Mouse (Mus musculus) c-Kit-positive CD71-positive TER-119-positive erythroid progenitor cells, embryonic 14.5 days (primary cell): ENCODE data around the gene Armc7.
"Not testable (repeated sequence)": the region's sequence is repeated elsewhere in the genome, so short reads cannot be mapped to it uniquely, and the experiment has no call there.

Experiments used
- DNase-seq: peaks from one replicate; pipeline ENCODE4 v3.0.0-alpha.2; 2013; ENCODE audit warnings: low spot score

Armc7 gene

DNA sequence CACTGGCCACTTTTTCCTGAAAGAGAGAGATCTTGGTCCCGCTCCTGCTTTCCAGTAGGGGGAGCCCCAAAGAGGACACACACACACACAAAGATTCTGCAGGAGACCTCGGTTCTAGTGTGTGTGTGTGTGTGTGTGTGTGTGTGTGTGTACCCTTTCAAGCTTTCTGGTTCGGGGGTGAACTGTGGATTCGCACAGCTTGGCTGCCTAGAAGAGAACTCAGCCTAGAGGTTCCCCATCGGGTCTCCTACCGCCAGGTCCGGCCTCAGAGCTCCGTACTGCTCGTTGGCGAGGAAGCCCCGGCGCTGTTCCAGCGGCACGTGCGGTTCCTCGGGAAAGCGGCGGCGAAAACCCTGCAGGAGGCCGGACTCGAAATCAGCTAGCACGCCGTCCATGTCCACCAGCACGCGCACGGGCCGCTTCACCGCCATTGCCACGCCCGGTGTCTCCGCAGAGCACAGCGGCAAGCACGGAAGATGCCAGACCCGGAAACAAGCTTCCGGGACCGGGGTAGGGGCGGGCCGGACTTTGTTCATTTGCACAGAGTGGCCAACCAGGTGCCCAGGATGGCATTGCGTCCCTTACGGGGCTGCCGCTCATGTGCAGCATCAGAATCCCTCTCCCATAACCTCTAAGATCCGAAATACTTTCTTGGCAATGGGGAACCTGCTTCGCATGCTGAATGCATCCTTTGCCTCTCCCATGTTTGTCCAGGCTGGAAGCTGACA, 16.1 kb downstream of the Armc7 start, which contains the start of gene Nt5c:
TSS of gene Nt5c (minus strand) at position 507 of the 728 bp plus-strand sequence.
- DNase-seq, result peak; percentile 76

DNA sequence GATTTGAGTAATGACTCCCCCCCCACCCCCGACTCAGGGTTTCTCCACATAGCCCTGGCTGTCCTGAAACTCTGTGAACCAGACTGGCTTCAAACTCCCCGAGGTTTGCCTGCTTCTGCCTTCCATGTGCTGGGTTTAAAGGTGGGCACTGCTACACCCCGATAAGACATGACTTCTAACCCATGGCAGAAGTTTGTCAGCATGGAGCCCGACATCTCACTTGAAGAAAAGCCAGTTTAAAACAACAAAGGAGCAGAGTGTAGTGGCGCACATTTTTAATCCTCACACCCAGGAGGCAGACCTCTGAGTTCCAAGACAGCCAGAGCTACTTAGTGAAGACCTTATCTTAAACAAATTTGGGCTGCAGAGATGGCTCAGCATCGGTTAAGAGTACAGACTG, 16.9 kb downstream of the Armc7 start:
- no peak for DNase-seq

DNA sequence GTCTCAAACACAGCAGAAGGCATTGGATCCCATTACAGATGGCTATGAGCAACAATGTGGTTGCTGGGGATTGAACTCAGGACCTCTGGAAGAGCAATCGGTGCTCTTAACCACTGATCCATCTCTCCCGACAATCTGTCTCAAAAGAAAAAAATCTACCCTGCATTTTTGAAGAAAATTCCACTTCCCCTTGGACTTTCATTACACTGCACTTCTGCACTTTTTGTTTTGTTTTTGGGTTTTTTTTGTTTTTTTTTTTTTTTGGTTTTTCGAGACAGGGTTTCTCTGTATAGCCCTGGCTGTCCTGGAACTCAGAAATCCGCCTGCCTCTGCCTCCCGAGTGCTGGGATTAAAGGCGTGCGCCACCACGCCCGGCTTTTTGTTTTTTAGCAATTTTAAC, 21.1 kb downstream of the Armc7 start:
- not testable (repeated sequence) for DNase-seq

DNA sequence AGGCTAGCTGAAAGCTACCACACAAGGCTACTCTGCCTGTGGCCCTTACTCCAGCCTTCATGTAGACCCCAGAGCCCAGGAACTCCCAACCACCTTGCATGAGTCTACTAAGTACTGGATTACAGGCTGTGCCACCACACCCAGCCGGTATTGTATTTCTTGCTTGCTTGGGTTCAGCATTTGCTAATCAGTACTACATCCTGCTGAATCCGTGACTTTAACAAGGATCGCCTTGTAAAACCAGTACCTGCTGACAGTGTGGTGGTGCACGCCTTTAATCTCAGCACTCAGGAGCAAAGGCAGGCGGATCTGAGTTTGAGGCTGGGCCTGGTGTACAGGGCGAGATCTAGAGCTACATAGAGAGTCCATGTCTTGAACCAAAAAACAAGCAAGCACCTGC, 27.2 kb downstream of the Armc7 start:
- DNase-seq, result no peak

DNA sequence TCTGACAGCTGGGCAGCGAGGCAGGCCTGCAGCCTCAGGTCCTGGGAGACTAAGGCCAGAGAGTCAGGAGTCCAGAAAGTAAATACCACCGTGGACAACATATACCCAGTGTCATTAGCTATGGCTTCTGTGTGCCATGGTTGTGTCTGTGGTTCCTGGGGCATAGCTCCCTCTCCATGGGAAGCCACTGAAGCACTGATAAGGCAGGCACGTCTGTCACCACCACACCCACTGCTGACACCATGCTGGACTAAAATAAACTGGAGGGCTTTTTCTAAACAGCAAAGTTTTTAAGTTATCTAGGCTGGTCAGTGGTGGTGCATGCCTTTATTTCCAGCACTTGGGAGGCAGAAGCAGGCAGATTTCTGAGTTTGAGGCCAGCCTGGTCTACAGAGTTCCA, 31.1 kb downstream of the Armc7 start:
- peak; percentile 61 for DNase-seq

DNA sequence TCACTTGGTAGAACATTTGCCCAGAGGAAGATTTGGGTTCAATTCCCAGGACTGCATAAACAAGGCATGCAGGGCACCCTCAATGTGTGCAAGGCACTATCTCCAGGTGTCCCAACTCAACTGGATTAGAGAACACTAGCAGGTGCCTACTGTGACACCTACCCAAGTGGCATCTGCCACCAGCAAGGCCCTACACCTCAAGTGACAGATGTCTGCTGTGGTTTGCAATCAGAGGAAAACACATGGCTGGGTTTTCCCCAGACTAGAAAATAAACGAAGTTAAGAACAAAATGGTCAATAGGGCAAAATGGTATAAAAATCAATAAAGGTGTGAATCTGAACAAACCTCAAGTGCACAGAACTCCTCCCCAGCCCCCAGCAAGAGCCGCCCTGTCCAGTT, 32.6 kb downstream of the Armc7 start:
- DNase-seq, result no peak

DNA sequence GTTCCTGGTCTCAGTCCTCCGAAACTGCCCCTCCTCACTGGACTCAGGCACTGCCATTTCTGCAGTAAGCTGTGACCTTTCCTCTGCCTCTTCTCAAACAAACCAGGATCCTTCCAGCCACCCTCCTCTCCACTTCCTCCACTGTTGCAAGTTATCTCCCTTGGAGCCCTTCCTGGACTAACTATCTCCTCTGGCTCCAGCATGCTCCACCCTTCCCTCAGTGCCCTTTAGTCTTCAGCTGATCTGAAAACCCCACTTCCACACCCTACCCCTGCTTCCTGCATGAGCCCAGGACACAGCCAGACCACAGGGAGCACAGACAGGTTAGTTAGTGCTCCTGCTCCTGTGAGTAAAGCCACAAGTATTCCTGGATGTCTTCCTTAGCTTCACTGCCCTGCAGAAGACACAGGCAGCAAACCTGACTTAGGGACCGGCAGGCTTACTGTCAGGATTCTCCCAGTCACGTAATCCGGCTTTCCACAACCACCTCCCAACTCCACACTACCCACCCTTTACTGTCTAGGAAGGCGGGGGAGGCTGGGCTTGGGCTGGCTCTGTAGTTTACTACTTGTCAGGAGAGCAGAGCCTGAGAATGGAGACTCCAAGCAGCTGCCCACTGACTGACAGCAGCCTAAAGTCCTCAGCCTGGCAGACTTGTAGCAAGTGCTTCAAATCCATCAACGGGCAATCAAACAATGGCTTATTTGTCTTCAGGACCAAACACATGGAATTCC, 34.5 kb downstream of the Armc7 start:
- peak; percentile 39 for DNase-seq

DNA sequence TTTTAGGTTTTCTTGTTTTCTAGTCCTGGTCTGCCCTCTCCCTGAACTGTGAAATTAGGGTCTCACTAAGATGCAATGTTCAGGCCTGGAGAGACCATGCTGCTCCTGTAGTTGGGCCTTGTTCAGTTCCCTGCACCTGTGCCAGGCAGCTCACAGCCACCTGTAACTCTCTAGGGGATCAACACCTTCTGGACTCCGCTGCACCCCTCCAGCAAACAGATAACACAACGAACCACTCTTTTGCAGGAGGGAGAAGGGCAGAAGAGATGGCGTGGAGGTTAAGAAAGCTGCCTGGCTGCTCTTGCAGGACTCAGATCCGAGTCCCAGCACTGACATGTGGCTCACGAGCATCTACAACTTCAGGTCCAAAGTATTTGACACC, 35.0 kb downstream of the Armc7 start:
- no peak for DNase-seq

DNA sequence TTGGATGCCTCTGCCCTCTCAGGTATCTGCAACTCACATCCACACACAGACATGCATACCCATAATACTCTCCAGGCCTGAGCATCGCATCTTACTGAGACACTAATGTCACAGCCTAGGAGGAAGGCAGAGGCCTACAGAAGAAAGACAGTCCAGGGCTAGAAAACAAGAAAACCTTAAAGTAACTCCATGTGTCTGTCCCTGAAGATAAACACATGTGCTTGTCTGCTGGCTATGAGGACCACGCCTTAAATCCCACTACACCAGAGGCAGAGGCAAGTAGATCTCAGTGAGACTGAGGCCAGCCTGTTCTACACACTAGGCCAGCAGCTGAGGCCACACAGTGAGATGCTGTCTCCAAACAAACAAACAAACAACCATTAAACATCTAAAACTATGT, 35.7 kb downstream of the Armc7 start:
- DNase-seq, result peak; percentile 69

DNA sequence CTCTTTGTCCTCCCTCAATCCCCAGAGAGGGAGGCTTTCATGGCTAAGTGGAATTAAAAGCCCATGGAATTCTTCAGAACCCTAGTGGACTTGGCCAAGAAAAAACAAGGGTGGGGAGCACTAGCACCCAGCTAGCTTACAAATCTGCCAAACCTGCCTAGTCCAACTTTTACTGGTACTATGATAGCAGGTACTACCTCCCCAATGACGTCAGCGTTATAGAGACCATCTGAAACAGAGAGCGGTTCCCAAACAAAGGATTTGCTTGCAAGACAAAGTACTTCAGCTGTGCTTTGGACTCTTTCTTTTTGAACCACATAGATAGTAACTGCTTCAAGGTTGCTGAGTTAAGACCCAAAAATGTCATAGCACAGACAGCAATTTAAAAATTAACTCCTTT, 36.5 kb downstream of the Armc7 start:
- no peak for DNase-seq

DNA sequence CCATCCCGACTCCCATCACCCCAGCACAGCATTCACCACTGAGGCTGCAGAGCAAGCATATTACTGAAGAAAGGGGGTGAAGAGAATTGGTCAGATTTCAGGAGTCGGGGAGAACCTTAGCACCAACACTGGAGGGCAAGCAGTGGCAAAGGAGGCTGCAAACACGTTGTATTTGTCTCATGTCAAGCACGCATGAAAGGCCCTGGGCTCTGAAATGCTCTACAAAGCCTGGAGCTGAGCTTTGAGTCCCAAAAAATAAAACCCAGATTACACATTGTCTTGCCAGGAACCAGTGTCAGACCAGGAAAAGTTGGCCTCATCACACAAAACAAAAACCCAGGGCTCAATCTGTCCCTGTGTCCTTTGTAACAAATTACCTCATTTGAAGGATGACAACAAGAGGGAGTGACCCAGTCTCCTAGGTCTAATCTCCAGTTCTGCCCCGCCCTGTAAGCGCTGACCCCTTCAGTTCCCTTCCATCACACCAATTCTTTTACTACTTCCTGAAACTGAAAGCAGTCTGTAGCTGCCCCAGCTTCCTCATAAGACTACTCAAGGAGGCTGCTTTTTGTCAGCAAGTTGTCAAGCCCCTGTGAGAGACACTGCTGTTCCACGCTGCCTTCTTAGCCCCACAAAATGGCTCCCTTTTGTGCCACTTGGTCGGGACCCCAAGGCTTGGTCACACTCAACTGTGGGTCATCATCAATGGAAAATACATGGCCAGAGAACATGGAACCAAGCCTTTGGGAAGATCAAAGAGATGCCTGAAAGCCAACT, 37.1 kb downstream of the Armc7 start:
- peak; percentile 44 for DNase-seq

DNA sequence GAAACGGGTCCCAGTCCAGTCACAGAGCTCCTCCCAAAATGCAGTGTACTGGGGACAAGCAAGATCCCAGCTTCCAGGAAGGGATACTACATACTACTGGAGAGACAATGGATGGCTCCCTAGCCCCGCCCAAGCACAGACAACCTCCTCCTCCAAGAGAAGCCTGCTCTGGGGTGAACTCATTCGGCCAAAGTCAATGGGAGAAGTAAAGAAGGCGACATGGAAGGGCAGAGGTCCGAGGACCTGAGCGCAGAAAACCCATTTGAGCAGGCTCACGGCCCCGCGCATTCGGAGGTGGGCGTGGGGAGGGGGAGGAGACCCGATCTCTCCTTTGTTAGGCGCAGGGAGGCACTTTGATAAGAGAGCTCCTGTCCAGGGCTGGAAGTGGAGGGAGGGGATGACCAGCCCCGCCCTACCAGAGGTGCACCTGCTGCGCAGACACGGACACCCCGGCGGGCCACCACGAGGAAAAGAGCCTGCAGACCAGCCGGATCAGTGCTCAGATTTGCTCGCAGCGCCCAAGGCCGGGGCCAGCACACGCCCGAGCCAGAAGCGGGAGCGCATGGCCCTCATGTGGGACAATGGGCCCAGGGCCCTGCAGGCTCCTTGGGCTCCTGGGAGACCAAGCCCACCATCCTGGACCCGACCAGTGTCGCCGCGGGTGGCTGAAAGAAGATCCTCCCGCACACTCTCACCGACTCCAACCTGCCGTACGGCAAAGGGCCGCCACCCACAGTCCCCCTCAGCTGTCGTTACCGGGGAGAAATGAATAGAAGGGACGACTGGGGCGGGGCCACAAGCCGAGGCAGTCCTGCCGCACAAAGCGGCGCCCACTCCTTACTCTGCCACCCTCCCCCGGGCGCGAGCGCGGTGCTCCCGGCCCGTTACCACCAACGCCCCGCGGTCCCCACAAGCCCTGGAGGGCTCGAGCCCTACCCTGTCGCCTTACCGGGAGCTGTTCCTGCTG, 38.1 kb downstream of the Armc7 start:
- peak; percentile 41 for DNase-seq

DNA sequence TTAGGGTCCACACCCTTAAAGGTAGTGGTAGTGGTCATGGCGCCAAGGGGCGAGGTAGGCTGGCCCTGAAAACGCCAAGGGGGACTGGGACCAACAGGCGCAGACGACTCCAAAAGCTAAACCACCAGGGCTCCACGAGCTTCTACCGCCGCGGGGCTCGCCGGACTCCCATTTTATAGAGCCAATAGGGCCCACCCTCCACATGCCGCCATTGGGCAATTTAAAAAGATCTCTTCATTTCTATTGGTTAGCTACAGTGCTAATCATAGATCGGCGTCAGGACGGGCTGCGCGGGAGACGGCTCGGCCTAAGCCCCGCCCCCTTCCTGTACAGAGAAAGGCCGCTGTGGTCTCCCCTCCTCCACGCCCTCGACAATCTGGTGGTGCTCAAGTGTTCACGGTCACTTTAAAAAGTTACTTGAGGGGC, 38.8 kb downstream of the Armc7 start, which contains the start of gene Jpt1:
TSS of gene Jpt1 (minus strand) at position 150 of the 426 bp plus-strand sequence.
- peak; percentile 96 for DNase-seq

DNA sequence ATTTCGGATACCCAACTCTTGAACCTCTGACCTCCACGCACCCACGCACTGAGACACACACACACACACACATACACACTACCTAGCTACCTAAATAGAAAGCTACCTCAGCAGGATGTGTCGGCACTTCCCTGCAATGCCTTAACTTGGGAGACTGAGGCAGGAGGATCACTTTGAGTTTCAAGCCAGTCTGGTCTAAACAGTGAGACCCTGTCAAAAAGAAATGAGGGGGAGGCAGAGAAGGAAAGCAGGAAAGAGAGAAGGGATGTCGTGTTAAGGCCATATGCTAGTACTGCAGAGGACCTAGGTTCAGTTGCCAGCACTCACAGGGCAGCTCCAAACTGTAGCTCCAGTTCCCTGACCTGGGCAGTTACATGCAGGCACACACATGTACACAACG, 39.6 kb downstream of the Armc7 start:
- DNase-seq, result no peak

DNA sequence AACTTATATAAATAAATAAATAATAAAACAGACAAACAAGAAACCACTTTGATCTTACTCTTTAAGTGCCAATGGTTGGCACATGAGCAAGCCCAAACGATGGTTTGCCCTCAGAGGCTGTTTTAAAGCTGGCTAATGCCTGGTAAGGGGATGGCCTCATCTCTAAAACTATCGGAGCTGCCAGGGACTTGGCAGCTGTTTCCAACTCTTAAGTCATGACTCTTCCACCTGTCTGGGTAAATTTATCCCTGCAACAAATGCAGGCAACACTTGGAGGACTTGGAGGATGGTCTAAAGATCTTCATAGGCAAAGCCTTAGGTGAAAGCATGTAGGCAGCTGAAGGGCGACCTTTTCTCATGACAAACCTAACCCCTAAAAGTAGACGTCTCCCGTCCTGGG, 41.5 kb downstream of the Armc7 start:
- DNase-seq, result no peak

DNA sequence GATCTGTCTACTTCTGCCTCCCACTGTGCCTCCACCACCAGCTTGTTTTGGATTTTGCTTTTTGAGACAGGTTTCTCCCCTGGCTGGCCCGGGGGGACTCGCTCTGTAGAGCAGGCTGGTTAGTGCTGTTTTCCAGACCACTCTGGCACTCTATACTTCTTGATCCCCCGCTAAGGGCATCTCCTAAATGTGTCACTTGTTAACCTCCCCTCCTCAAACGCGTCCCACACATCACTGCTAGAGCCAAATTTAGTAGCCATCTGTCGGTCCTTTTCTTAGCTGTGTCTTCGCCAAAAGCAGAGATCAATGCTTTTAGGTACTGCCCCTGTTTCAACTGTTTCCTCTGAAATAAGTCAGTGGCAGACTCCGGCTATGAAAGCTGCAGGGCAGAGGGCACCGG, 43.2 kb downstream of the Armc7 start:
- no peak for DNase-seq

DNA sequence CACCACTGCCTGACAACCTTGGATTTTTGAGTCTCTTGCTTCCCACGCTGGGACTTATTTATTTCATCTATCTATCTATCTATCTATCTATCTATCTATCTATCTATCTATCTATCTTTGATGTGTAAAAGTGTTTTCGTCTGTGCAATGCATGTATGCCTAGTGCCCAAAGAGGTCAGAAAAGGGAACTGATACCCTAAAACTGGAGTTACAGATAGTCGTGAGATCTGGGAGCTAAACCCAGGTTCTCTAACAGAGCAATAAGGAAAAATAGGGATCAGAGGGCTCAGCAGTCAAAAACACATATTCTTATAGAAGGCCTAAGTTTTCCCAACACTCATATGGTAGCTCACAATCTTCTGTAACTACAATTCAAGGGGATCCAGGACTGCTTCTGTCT, 44.1 kb downstream of the Armc7 start:
- no peak for DNase-seq

DNA sequence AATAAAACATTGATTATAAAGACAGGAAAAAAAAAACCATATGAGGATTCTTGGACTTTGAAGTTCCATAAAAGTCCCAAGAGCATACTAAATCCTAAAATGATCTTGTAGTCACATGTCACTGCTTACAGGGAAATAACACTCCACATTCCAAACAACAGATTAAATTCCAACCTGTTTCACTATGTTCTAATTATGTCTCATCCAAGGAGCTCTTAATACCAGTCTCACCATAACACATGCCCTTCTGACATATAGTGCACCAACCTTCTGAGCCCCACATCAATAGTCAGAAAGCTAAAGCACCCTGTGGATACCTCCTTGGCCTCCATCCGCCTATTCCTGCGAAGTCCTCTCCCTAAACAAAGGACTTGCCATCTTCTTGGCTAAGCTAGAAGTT, 44.8 kb downstream of the Armc7 start:
- DNase-seq, result no peak

DNA sequence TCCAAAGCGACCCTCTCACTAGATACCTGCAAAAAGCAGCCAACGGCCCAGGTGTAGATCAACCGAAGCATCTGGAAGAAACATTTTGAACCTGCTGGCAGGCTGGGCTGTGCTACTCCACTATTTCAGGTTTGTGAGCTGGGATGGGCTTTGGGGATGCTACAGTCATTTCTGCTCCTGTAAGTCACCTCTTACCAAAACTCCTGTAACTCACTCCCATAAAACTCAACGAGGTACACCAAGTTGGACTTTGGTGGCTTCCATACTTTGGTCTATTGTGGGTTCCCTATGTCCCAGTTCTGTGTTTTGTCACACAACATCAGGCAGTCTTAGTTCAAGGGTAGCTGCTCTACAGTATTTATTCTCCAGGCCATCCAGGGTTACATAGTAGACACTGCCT, 45.6 kb downstream of the Armc7 start:
- DNase-seq, result no peak

DNA sequence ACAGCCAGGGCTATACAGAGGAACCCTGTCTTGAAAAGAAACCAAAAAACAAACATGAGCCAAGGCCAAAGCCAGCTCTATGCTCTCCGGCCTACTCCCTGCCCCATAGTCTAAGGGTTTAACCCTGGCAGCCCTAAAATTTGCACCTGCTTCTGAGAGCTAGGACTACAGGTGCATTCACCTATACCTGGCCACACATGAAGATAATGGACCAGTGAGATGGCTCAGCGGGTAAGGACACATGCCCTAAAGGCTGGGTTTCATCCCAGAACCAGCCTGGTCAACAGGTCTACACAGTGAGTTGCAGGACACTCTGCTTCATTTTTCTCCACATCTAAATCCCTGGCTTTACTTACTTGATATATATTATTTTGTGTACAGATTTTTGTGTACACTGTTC, 46.8 kb downstream of the Armc7 start:
- no peak for DNase-seq

DNA sequence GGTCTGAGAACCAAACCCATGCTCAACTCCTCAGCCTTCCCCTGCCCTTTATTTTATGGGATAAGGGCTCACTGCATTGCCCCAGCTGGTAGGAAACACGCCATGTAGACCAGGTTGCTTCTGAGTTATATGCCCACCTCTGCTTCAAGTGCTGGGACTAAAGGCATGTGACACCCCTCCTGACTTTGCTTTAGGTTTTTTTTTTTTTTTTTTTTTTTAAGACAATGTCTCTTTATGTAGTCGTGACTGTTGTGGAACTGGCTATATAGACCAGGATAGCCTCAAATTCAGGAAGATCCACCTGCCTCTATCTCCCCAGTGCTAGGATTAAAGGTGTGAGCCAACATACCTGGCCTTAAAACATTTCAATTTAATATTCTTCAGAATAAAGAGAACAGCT, 47.2 kb downstream of the Armc7 start:
- DNase-seq, result no peak

DNA sequence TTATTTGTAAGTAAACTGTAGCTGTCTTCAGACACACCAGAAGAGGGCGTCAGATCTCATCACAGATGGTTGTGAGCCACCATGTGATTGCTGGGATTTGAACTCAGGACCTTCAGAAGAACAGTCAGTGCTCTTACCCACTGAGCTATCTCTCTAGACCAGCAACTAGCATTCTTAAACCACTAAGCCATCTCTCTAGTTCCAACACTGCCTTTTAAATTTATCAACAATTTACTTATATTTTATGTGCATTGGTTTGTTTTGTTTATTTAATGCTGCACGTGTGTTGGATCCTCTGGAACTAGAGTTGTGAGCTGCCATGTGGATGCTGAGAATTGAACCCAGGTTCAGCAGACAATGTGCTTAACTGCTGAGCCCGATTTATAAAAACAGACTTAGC, 51.0 kb downstream of the Armc7 start:
- not testable (repeated sequence) for DNase-seq
